Mouse (Mus musculus): ENCODE results near the gene Pgam2. TPM values are rescaled to one million over a fixed set of nuclear protein-coding genes. Genes with fewer than 3 reads are reported as not detected.

Pgam2 gene
- polyA plus RNA-seq (2015; fragmentation: Nextera tagmentation; extraction: Ambion mirVana) = 33.0 and 42.8 TPM in 2 replicates

GRCm38 (mm10) chr11:5803551-5803981, at the start of gene Pgam2:
Pgam2 (minus strand) TSS chr11:5803733.
- H3K36me3 ChIP-seq (ENCODE audit: insufficient read depth, low read length) = peaks cover 24% of the 10 kb centered on the region
- peaks cover 19% of the 10 kb centered on the region for H3K4me1 ChIP-seq (ENCODE audit: insufficient read depth, low read length)
- H3K27ac ChIP-seq (ENCODE audit: low read length) = peak within 1 kb of the TSS; percentile 25; the same call in 1 of the 2 replicates
- no peaks in the 10 kb centered on the region for H3K27me3 ChIP-seq (ENCODE audit: insufficient read depth, low read length)
- no peak within 1 kb of the TSS for H3K4me2 ChIP-seq (replicated peaks; ENCODE audit: low read depth, low read length)
- H3K9ac ChIP-seq (replicated peaks; ENCODE audit: low read length) = no peak within 1 kb of the TSS
- no peak within 1 kb of the TSS for H3K4me3 ChIP-seq (ENCODE audit: low read length)
- no peak for ATAC-seq (ENCODE audit: low FRiP score, low TSS enrichment)
- no peaks in the 10 kb centered on the region for H3K9me3 ChIP-seq (ENCODE audit: low read length)
- WGBS = 50% methylated on average over 8 of the region's 8 CpGs

GRCm38 (mm10) chr11:5852314-5852713, 48.8 kb upstream of the Pgam2 start:
- no peak overlapping the region for H3K9ac ChIP-seq (replicated peaks; ENCODE audit: low read length)
- no peaks in the 10 kb centered on the region for H3K36me3 ChIP-seq (ENCODE audit: insufficient read depth, low read length)
- peak; percentile 79 for ATAC-seq (ENCODE audit: low FRiP score, low TSS enrichment)
- H3K4me1 ChIP-seq (ENCODE audit: insufficient read depth, low read length) = peaks cover 20% of the 10 kb centered on the region
- H3K27me3 ChIP-seq (ENCODE audit: insufficient read depth, low read length) = no peaks in the 10 kb centered on the region
- H3K4me3 ChIP-seq (ENCODE audit: low read length) = no peak overlapping the region
- H3K27ac ChIP-seq (ENCODE audit: low read length) = no peak overlapping the region; the same call in 1 of the 2 replicates
- no peaks in the 10 kb centered on the region for H3K9me3 ChIP-seq (ENCODE audit: low read length)
- H3K4me2 ChIP-seq (replicated peaks; ENCODE audit: low read depth, low read length) = no peak overlapping the region
- 16% methylated on average over 1 of the region's 1 CpGs for WGBS

GRCm38 (mm10) chr11:5851021-5851736, 47.6 kb upstream of the Pgam2 start:
- Histone ChIP-seq H3K27ac (ENCODE audit: low read length) (peak overlapping the region; percentile 20; the same call in 1 of the 2 replicates), H3K36me3 (ENCODE audit: insufficient read depth, low read length) (no peaks in the 10 kb centered on the region), H3K4me2 (replicated peaks; ENCODE audit: low read depth, low read length) (no peak overlapping the region), H3K4me3 (ENCODE audit: low read length) (no peak overlapping the region), H3K27me3 (ENCODE audit: insufficient read depth, low read length) (no peaks in the 10 kb centered on the region), H3K9ac (replicated peaks; ENCODE audit: low read length) (no peak overlapping the region), H3K9me3 (ENCODE audit: low read length) (no peaks in the 10 kb centered on the region), H3K4me1 (ENCODE audit: insufficient read depth, low read length) (peaks cover 20% of the 10 kb centered on the region)
- 56% methylated on average over 4 of the region's 4 CpGs for WGBS
- 0 out of 2 replicates have a peak, but pooled peaks have one; percentile 25 for ATAC-seq (ENCODE audit: low FRiP score, low TSS enrichment)

GRCm38 (mm10) chr11:5850452-5850851, 46.9 kb upstream of the Pgam2 start:
- no peaks in the 10 kb centered on the region for H3K9me3 ChIP-seq (ENCODE audit: low read length)
- no peak for ATAC-seq (ENCODE audit: low FRiP score, low TSS enrichment)
- H3K9ac ChIP-seq (replicated peaks; ENCODE audit: low read length) = no peak overlapping the region
- no peaks in the 10 kb centered on the region for H3K27me3 ChIP-seq (ENCODE audit: insufficient read depth, low read length)
- no peak overlapping the region for H3K4me2 ChIP-seq (replicated peaks; ENCODE audit: low read depth, low read length)
- H3K4me1 ChIP-seq (ENCODE audit: insufficient read depth, low read length) = peaks cover 20% of the 10 kb centered on the region
- WGBS = 67% methylated on average over 5 of the region's 5 CpGs
- no peak overlapping the region for H3K4me3 ChIP-seq (ENCODE audit: low read length)
- no peaks in the 10 kb centered on the region for H3K36me3 ChIP-seq (ENCODE audit: insufficient read depth, low read length)
- H3K27ac ChIP-seq (ENCODE audit: low read length) = no peak overlapping the region

GRCm38 (mm10) chr11:5849316-5849715, 45.8 kb upstream of the Pgam2 start:
- Histone ChIP-seq H3K27me3 (ENCODE audit: insufficient read depth, low read length) (no peaks in the 10 kb centered on the region), H3K36me3 (ENCODE audit: insufficient read depth, low read length) (no peaks in the 10 kb centered on the region), H3K9me3 (ENCODE audit: low read length) (no peaks in the 10 kb centered on the region), H3K4me1 (ENCODE audit: insufficient read depth, low read length) (peaks cover 20% of the 10 kb centered on the region), H3K4me2 (replicated peaks; ENCODE audit: low read depth, low read length) (no peak overlapping the region), H3K27ac (ENCODE audit: low read length) (no peak overlapping the region), H3K4me3 (ENCODE audit: low read length) (no peak overlapping the region), H3K9ac (replicated peaks; ENCODE audit: low read length) (no peak overlapping the region)
- WGBS = 49% methylated on average over 2 of the region's 2 CpGs
- ATAC-seq (ENCODE audit: low FRiP score, low TSS enrichment) = no peak

GRCm38 (mm10) chr11:5848741-5849140, 45.2 kb upstream of the Pgam2 start:
- Histone ChIP-seq H3K9ac (replicated peaks; ENCODE audit: low read length) (no peak overlapping the region), H3K4me2 (replicated peaks; ENCODE audit: low read depth, low read length) (no peak overlapping the region), H3K27me3 (ENCODE audit: insufficient read depth, low read length) (no peaks in the 10 kb centered on the region), H3K36me3 (ENCODE audit: insufficient read depth, low read length) (no peaks in the 10 kb centered on the region), H3K9me3 (ENCODE audit: low read length) (no peaks in the 10 kb centered on the region), H3K27ac (ENCODE audit: low read length) (no peak overlapping the region), H3K4me3 (ENCODE audit: low read length) (no peak overlapping the region), H3K4me1 (ENCODE audit: insufficient read depth, low read length) (peaks cover 20% of the 10 kb centered on the region)
- WGBS = 63% methylated on average over 6 of the region's 6 CpGs
- ATAC-seq (ENCODE audit: low FRiP score, low TSS enrichment) = no peak

- H3K4me3 ChIP-seq (ENCODE audit: low read length) = no peak overlapping the region
Observed at GRCm38 (mm10) chr11:5846639-5847345, 43.3 kb upstream of the Pgam2 start.

GRCm38 (mm10) chr11:5843131-5843530, 39.6 kb upstream of the Pgam2 start:
- no peak overlapping the region for H3K4me3 ChIP-seq (ENCODE audit: low read length)
- 81% methylated on average over 3 of the region's 3 CpGs for WGBS
- no peak overlapping the region for H3K27ac ChIP-seq (ENCODE audit: low read length)
- H3K27me3 ChIP-seq (ENCODE audit: insufficient read depth, low read length) = no peaks in the 10 kb centered on the region
- H3K36me3 ChIP-seq (ENCODE audit: insufficient read depth, low read length) = no peaks in the 10 kb centered on the region
- H3K4me2 ChIP-seq (replicated peaks; ENCODE audit: low read depth, low read length) = no peak overlapping the region
- H3K9me3 ChIP-seq (ENCODE audit: low read length) = 0 out of 2 replicates have a peak, but pooled peaks cover 2% of the 10 kb centered on the region
- no peak for ATAC-seq (ENCODE audit: low FRiP score, low TSS enrichment)
- H3K4me1 ChIP-seq (ENCODE audit: insufficient read depth, low read length) = no peaks in the 10 kb centered on the region
- H3K9ac ChIP-seq (replicated peaks; ENCODE audit: low read length) = no peak overlapping the region

More at GRCm38 (mm10) chr11:5846639-5847345, 43.3 kb upstream of the Pgam2 start:
- 54% methylated on average over 7 of the region's 7 CpGs for WGBS
- H3K27ac ChIP-seq (ENCODE audit: low read length) = no peak overlapping the region
- ATAC-seq (ENCODE audit: low FRiP score, low TSS enrichment) = no peak
- no peaks in the 10 kb centered on the region for H3K36me3 ChIP-seq (ENCODE audit: insufficient read depth, low read length)
- no peaks in the 10 kb centered on the region for H3K27me3 ChIP-seq (ENCODE audit: insufficient read depth, low read length)
- H3K9me3 ChIP-seq (ENCODE audit: low read length) = no peaks in the 10 kb centered on the region
- no peak overlapping the region for H3K4me2 ChIP-seq (replicated peaks; ENCODE audit: low read depth, low read length)
- H3K4me1 ChIP-seq (ENCODE audit: insufficient read depth, low read length) = peaks cover 11% of the 10 kb centered on the region
- H3K9ac ChIP-seq (replicated peaks; ENCODE audit: low read length) = no peak overlapping the region

DNA sequence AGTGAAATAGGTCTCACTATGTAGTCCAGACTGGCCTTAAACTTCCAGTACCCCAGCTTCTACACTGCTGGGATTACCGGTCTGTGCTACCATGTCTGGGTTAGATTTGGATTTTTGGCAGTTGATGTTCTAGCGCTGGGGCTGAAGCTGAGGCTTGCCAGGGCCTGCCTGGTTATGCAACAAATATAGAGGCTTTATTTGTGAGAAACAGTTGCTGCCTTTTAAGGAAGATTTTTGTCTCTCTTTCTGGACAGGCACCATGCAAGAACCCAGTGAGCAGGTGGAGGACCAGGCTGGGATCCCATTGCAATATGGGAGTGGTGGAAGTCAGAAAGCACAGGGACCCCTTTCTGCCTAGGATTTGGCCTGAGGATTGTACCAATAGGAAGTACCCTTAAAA, 38.2 kb upstream of the Pgam2 start:
- Histone ChIP-seq H3K36me3 (ENCODE audit: insufficient read depth, low read length) (no peaks in the 10 kb centered on the region), H3K4me2 (replicated peaks; ENCODE audit: low read depth, low read length) (no peak overlapping the region), H3K4me1 (ENCODE audit: insufficient read depth, low read length) (peaks cover 4% of the 10 kb centered on the region; the same call in 1 of the 2 replicates), H3K4me3 (ENCODE audit: low read length) (no peak overlapping the region), H3K9me3 (ENCODE audit: low read length) (0 out of 2 replicates have a peak, but pooled peaks cover 2% of the 10 kb centered on the region), H3K27ac (ENCODE audit: low read length) (no peak overlapping the region), H3K9ac (replicated peaks; ENCODE audit: low read length) (no peak overlapping the region), H3K27me3 (ENCODE audit: insufficient read depth, low read length) (no peaks in the 10 kb centered on the region)
- ATAC-seq (ENCODE audit: low FRiP score, low TSS enrichment) = no peak
- 93% methylated on average over 2 of the region's 2 CpGs for WGBS

GRCm38 (mm10) chr11:5840346-5840745, 36.8 kb upstream of the Pgam2 start:
- Histone ChIP-seq H3K36me3 (ENCODE audit: insufficient read depth, low read length) (no peaks in the 10 kb centered on the region), H3K4me1 (ENCODE audit: insufficient read depth, low read length) (peaks cover 11% of the 10 kb centered on the region; the same call in 1 of the 2 replicates), H3K9ac (replicated peaks; ENCODE audit: low read length) (no peak overlapping the region), H3K27ac (ENCODE audit: low read length) (no peak overlapping the region), H3K9me3 (ENCODE audit: low read length) (0 out of 2 replicates have a peak, but pooled peaks cover 2% of the 10 kb centered on the region), H3K4me3 (ENCODE audit: low read length) (no peak overlapping the region), H3K27me3 (ENCODE audit: insufficient read depth, low read length) (no peaks in the 10 kb centered on the region), H3K4me2 (replicated peaks; ENCODE audit: low read depth, low read length) (no peak overlapping the region)
- no peak for ATAC-seq (ENCODE audit: low FRiP score, low TSS enrichment)
- 80% methylated on average over 7 of the region's 7 CpGs for WGBS

Measured in kidney, embryonic 16.5 days (tissue).